Mouse (Mus musculus) ES-E14 (cell line): ENCODE data around the gene Pex16.

Experiments
- CHD2 ChIP-seq: IDR thresholded peaks from 2 replicates; pipeline ENCODE4 v1.6.1; 2014; ENCODE audit warnings: mild to moderate bottlenecking, low read depth, low read length, inconsistent platforms
- HCFC1 ChIP-seq: IDR thresholded peaks from 2 replicates; pipeline ENCODE4 v1.6.1; 2012; ENCODE audit warnings: low read length, inconsistent platforms, borderline replicate concordance; ENCODE audit not compliant: insufficient read depth
- MAFK ChIP-seq: IDR thresholded peaks from 2 replicates; pipeline ENCODE4 v1.6.1; 2014; ENCODE audit warnings: mild to moderate bottlenecking, low read depth, low read length, inconsistent platforms; ENCODE audit not compliant: insufficient read depth
- ZC3H11A ChIP-seq: IDR thresholded peaks from 2 replicates; pipeline ENCODE4 v1.6.1; 2012; ENCODE audit warnings: low read depth, mild to moderate bottlenecking, inconsistent platforms, low read length, borderline replicate concordance
- ZNF384 ChIP-seq: IDR thresholded peaks from 2 replicates; pipeline ENCODE4 v1.6.1; 2012; ENCODE audit warnings: low read depth, low read length, inconsistent platforms

DNA sequence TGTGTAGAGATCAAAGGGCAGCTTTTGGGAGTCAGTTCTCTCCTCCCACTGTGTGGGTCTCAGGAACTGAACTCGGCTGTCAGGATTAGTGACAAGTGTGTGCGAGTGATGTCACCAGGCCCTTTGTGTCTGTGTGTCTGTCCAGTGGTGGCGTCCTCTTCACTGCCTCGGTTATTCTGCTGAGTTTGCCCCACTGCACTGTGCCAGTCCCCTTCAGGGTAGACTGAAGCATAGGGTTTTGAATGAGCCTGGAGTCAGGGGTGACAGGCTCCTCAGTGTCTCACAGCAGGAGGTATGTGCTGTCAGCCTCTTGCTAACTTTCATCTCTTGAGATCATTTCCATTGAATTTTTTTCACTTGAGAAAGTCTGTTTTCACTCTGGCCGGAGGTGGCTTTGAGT is 21.1 kb upstream of the Pex16 start:
- no peak for TF ChIP-seq HCFC1
- TF ChIP-seq ZC3H11A, result no peak
- no peak for TF ChIP-seq ZNF384
- TF ChIP-seq CHD2, result no peak
- no peak for TF ChIP-seq MAFK
